Mouse (Mus musculus) hindbrain, embryonic 16.5 days (tissue): ENCODE measurements around the gene Gm30083. TPM values are rescaled to one million over a fixed set of nuclear protein-coding genes. Genes with fewer than 3 reads are reported as not detected.
A peak's percentile ranks its signal among the peaks of the same experiment; 100 is the strongest.

Experiments
- ATAC-seq: fragments of 200-750 bp; cut with Nextera tagmentation; 2 replicates; pipeline ENCODE4 v1.8.0; 2017; ENCODE audit warnings: moderate TSS enrichment, moderate library complexity
- H3K27ac ChIP-seq: fragments of 300-500 bp; sonication (generic); 2 replicates; pipeline ENCODE4 v1.5.1; 2014; ENCODE audit warnings: low read depth, mild to moderate bottlenecking, control low read depth, low read length, moderate library complexity
- H3K27me3 ChIP-seq: fragments of 300-500 bp; sonication (generic); replicated peaks from 2 replicates; pipeline ENCODE4 v1.6.1; 2014; ENCODE audit warnings: low read length; ENCODE audit not compliant: control insufficient read depth, insufficient read depth
- H3K36me3 ChIP-seq: fragments of 300-500 bp; sonication (generic); 2 replicates; pipeline ENCODE4 v1.6.1; 2014; ENCODE audit warnings: mild to moderate bottlenecking, low read length, moderate library complexity, mixed read lengths; ENCODE audit not compliant: control insufficient read depth, insufficient read depth
- H3K4me1 ChIP-seq: fragments of 300-500 bp; sonication (generic); 2 replicates; pipeline ENCODE4 v1.6.1; 2014; ENCODE audit warnings: low read depth, low read length; ENCODE audit not compliant: control insufficient read depth, insufficient read depth
- H3K4me2 ChIP-seq: fragments of 300-500 bp; sonication (generic); 2 replicates; pipeline ENCODE4 v1.6.1; 2014; ENCODE audit warnings: mild to moderate bottlenecking, low read length, control low read depth, moderate library complexity
- H3K4me3 ChIP-seq: fragments of 300-500 bp; sonication (generic); 2 replicates; pipeline ENCODE4 v1.5.1; 2014; ENCODE audit warnings: mild to moderate bottlenecking, low read length, control low read depth, moderate library complexity
- H3K9ac ChIP-seq: fragments of 300-500 bp; sonication (generic); 2 replicates; pipeline ENCODE4 v1.6.1; 2014; ENCODE audit warnings: low read depth, mild to moderate bottlenecking, control low read depth, low read length, moderate library complexity
- H3K9me3 ChIP-seq: fragments of 300-500 bp; sonication (generic); 2 replicates; pipeline ENCODE4 v1.6.1; 2014; ENCODE audit warnings: mild to moderate bottlenecking, low read length, moderate library complexity; ENCODE audit not compliant: control insufficient read depth
- WGBS: fragments of 180-500 bp; shearing (Covaris S2); extraction: QIAGEN DNeasy Blood & Tissue Kit; methylation state at CpG from one replicate; pipeline ENCODE4 v1.1.7; 2014; 5-methylcytosine and 5-hydroxymethylcytosine counted together
- polyA plus RNA-seq: library from polyadenylated mRNA; unstranded; fragments of >200 nt; fragmentation: Nextera tagmentation; extraction: Ambion mirVana; gene quantifications from 2 replicates; pipeline ENCODE4 v1.2.1, GENCODE M21; 2015

The Gm30083 gene
- polyA plus RNA-seq, result not detected in 2 replicates

- WGBS, result 94% methylated on average over 3 of the region's 3 CpGs
- ATAC-seq, result no peak
- Histone ChIP-seq H3K9ac (no peak within 1 kb of the TSS), H3K36me3 (no peaks in the 10 kb centered on the region), H3K4me1 (no peaks in the 10 kb centered on the region), H3K27me3 (no peaks in the 10 kb centered on the region), H3K9me3 (no peaks in the 10 kb centered on the region), H3K27ac (no peak within 1 kb of the TSS), H3K4me2 (no peak within 1 kb of the TSS), H3K4me3 (no peak within 1 kb of the TSS)
Observed at GRCm38 (mm10) chr14:34015063-34015462, at the start of gene Gm30083. Gm30083 (minus strand) TSS chr14:34015182.

GRCm38 (mm10) chr14:34052516-34052915, 37.5 kb upstream of the Gm30083 start, which contains the start of gene Antxrl:
Antxrl (plus strand) TSS chr14:34052707.
- 97% methylated on average over 6 of the region's 6 CpGs for WGBS
- no peak within 1 kb of the TSS for H3K4me2 ChIP-seq
- no peak within 1 kb of the TSS for H3K27ac ChIP-seq

GRCm38 (mm10) chr14:34050101-34050779, 35.3 kb upstream of the Gm30083 start:
- ATAC-seq, result 0 out of 2 replicates have a peak, but pooled peaks have one; percentile 27
- H3K27me3 ChIP-seq, result no peaks in the 10 kb centered on the region
- H3K4me2 ChIP-seq, result no peak overlapping the region
- no peak overlapping the region for H3K4me3 ChIP-seq
- no peak overlapping the region for H3K9ac ChIP-seq
- H3K4me1 ChIP-seq, result no peaks in the 10 kb centered on the region
- no peaks in the 10 kb centered on the region for H3K36me3 ChIP-seq
- WGBS, result 72% methylated on average over 5 of the region's 5 CpGs
- no peaks in the 10 kb centered on the region for H3K9me3 ChIP-seq
- H3K27ac ChIP-seq, result no peak overlapping the region

More at GRCm38 (mm10) chr14:34052516-34052915, 37.5 kb upstream of the Gm30083 start, which contains the start of gene Antxrl:
- Histone ChIP-seq H3K4me3 (no peak within 1 kb of the TSS), H3K36me3 (no peaks in the 10 kb centered on the region), H3K9me3 (no peaks in the 10 kb centered on the region), H3K27me3 (no peaks in the 10 kb centered on the region), H3K4me1 (no peaks in the 10 kb centered on the region), H3K9ac (no peak within 1 kb of the TSS)
- no peak for ATAC-seq

- H3K27me3 ChIP-seq, result no peaks in the 10 kb centered on the region
- no peak overlapping the region for H3K9ac ChIP-seq
- H3K27ac ChIP-seq, result no peak overlapping the region
- ATAC-seq, result no peak
- H3K4me1 ChIP-seq, result no peaks in the 10 kb centered on the region
- WGBS, result 79% methylated on average over 3 of the region's 3 CpGs
- no peak overlapping the region for H3K4me3 ChIP-seq
- H3K36me3 ChIP-seq, result no peaks in the 10 kb centered on the region
- H3K4me2 ChIP-seq, result no peak overlapping the region
- no peaks in the 10 kb centered on the region for H3K9me3 ChIP-seq
Observed at GRCm38 (mm10) chr14:34043341-34043740, 28.4 kb upstream of the Gm30083 start.

- no peak overlapping the region for H3K27ac ChIP-seq
- H3K36me3 ChIP-seq, result no peaks in the 10 kb centered on the region
- H3K4me1 ChIP-seq, result no peaks in the 10 kb centered on the region
- H3K9ac ChIP-seq, result no peak overlapping the region
- H3K9me3 ChIP-seq, result no peaks in the 10 kb centered on the region
- no peak overlapping the region for H3K4me2 ChIP-seq
- WGBS, result 85% methylated on average over 4 of the region's 4 CpGs
- H3K4me3 ChIP-seq, result no peak overlapping the region
- no peaks in the 10 kb centered on the region for H3K27me3 ChIP-seq
- ATAC-seq, result no peak
Observed at GRCm38 (mm10) chr14:34041241-34041640, 26.3 kb upstream of the Gm30083 start.

GRCm38 (mm10) chr14:34033841-34034610, 19.0 kb upstream of the Gm30083 start:
- WGBS, result 87% methylated on average over 8 of the region's 8 CpGs
- no peak for ATAC-seq
- Histone ChIP-seq H3K27ac (no peak overlapping the region), H3K9me3 (no peaks in the 10 kb centered on the region), H3K4me1 (no peaks in the 10 kb centered on the region), H3K36me3 (no peaks in the 10 kb centered on the region), H3K4me3 (no peak overlapping the region), H3K27me3 (no peaks in the 10 kb centered on the region), H3K4me2 (no peak overlapping the region), H3K9ac (no peak overlapping the region)

- ATAC-seq, result no peak
- WGBS, result 82% methylated on average over 2 of the region's 2 CpGs
Observed at GRCm38 (mm10) chr14:34026710-34027109, 11.7 kb upstream of the Gm30083 start.

GRCm38 (mm10) chr14:34016938-34017337, 2.0 kb upstream of the Gm30083 start:
- no peak for ATAC-seq
- H3K27ac ChIP-seq, result no peak overlapping the region
- no peak overlapping the region for H3K4me2 ChIP-seq
- H3K4me3 ChIP-seq, result no peak overlapping the region
- H3K27me3 ChIP-seq, result no peaks in the 10 kb centered on the region
- H3K9me3 ChIP-seq, result no peaks in the 10 kb centered on the region
- no peak overlapping the region for H3K9ac ChIP-seq
- WGBS, result 83% methylated on average over 2 of the region's 2 CpGs
- H3K36me3 ChIP-seq, result no peaks in the 10 kb centered on the region
- H3K4me1 ChIP-seq, result no peaks in the 10 kb centered on the region

More at GRCm38 (mm10) chr14:34026710-34027109, 11.7 kb upstream of the Gm30083 start:
- Histone ChIP-seq H3K9me3 (peaks cover 2% of the 10 kb centered on the region; the same call in 1 of the 2 replicates), H3K4me3 (no peak overlapping the region), H3K36me3 (no peaks in the 10 kb centered on the region), H3K27me3 (no peaks in the 10 kb centered on the region), H3K4me1 (no peaks in the 10 kb centered on the region), H3K27ac (no peak overlapping the region), H3K9ac (no peak overlapping the region), H3K4me2 (no peak overlapping the region)

- H3K27me3 ChIP-seq, result no peaks in the 10 kb centered on the region
- no peak within 1 kb of the TSS for H3K9ac ChIP-seq
- H3K4me2 ChIP-seq, result no peak within 1 kb of the TSS
- no peak for ATAC-seq
- no peaks in the 10 kb centered on the region for H3K36me3 ChIP-seq
- no peaks in the 10 kb centered on the region for H3K4me1 ChIP-seq
- no peak within 1 kb of the TSS for H3K4me3 ChIP-seq
- H3K27ac ChIP-seq, result no peak within 1 kb of the TSS
- WGBS, result 89% methylated on average over 4 of the region's 4 CpGs
- H3K9me3 ChIP-seq, result no peaks in the 10 kb centered on the region
Observed at GRCm38 (mm10) chr14:34016381-34016780, 1.4 kb upstream of the Gm30083 start, which contains the start of gene Gm5460. Gm5460 (plus strand) TSS chr14:34016758.
